Comparison of ENCODE assay signal across 7 mouse cellular contexts in the genomic region with DNA sequence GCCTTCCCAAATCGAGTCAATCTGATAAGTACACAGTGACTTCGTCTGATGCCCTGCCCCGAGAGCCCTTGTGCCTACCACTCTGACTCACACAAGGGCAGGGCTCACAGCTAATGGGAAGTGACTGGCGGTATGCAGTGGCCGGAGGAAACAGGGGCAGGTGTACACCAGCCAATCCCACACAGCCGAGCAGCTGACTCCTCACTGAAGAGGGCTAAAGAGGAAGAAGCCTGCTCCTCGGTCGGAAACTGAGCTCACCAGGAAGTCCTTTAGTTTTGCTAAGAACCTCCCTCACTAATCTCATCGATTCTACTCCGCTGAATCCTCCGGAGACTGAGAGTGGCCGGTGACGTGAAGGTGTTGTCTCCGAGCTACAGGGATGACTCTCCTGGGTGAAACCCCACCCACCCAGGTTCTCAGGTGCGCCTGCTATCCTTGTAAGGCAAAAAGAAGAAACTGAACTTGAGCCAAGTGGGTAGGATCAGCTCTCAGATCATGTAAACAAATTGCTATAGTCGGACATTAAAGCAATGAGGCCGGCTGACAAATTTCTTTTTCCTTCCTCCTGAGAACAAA. TPM values are rescaled to one million over a fixed set of nuclear protein-coding genes. Genes with fewer than 3 reads are reported as not detected.
DNase-seq lines count a peak whose midpoint lies in the region; ATAC-seq and TF ChIP-seq lines count a peak whose summit lies in the region.

No protein-coding gene starts in this region.

- no peak for TF ChIP-seq CTCF in kidney, postnatal 0 days (IDR thresholded peaks at IDR 0.05; ENCODE audit: low read depth)

- H3K9ac ChIP-seq in heart, embryonic 14.5 days (ENCODE audit: low read length) = peak overlapping the region; percentile 54
- H3K9ac ChIP-seq in kidney, postnatal 0 days (ENCODE audit: low read depth, low read length) = 0 out of 2 replicates have a peak overlapping the region, but pooled peaks have one; percentile 32

- whole genome bisulfite sequencing in heart, embryonic 14.5 days = 10% methylated on average over 17 of the region's 17 CpGs
- WGBS in kidney, postnatal 0 days = 22% methylated on average over 17 of the region's 17 CpGs

- H3K36me3 ChIP-seq in heart, embryonic 14.5 days (ENCODE audit: control insufficient read depth, insufficient read depth, low read length) = 0 out of 2 replicates have a peak, but pooled peaks cover 3% of the 10 kb centered on the region
- no peaks in the 10 kb centered on the region for H3K36me3 ChIP-seq in kidney, postnatal 0 days (ENCODE audit: insufficient read depth, low read length)

- peak overlapping the region; percentile 19 to 21 for H3K4me3 ChIP-seq in heart, embryonic 14.5 days (ENCODE audit: control insufficient read depth in 1 of 2, insufficient read depth in 1 of 2, low read depth in 1 of 2, low read length in 2 of 2)
- H3K4me3 ChIP-seq in kidney, postnatal 0 days (replicated peaks; ENCODE audit: low read depth, low read length) = peak overlapping the region; percentile 20

- peak; percentile 36; the same call in 1 of the 2 replicates for ATAC-seq in heart, embryonic 14.5 days (ENCODE audit: insufficient number of reproducible peaks, insufficient read depth, low FRiP score, low read depth)
- ATAC-seq in kidney, postnatal 0 days (replicated peaks; ENCODE audit: low FRiP score, low read depth) = no peak; the same call in 1 of the 2 replicates

- H3K27me3 ChIP-seq in heart, embryonic 14.5 days (ENCODE audit: control insufficient read depth, insufficient read depth, low read length) = no peaks in the 10 kb centered on the region
- H3K27me3 ChIP-seq in kidney, postnatal 0 days (ENCODE audit: insufficient read depth, low read length) = no peaks in the 10 kb centered on the region

- H3K4me2 ChIP-seq in heart, embryonic 14.5 days (ENCODE audit: low read length) = peak overlapping the region; percentile 61
- H3K4me2 ChIP-seq in kidney, postnatal 0 days (ENCODE audit: low read length) = peak overlapping the region; percentile 49

- H3K4me1 ChIP-seq in heart, embryonic 14.5 days (ENCODE audit: control insufficient read depth in 2 of 2, insufficient read depth in 2 of 2, low read length in 2 of 2) = peaks cover 24 to 48% of the 10 kb centered on the region in 2 experiments
- peaks cover 13% of the 10 kb centered on the region for H3K4me1 ChIP-seq in kidney, postnatal 0 days (replicated peaks; ENCODE audit: insufficient read depth, low read length)

- H3K27ac ChIP-seq in heart, embryonic 14.5 days (replicated peaks in 1 of 2; ENCODE audit: control insufficient read depth in 1 of 2, insufficient read depth in 1 of 2, low read depth in 2 of 2, low read length in 2 of 2) = peak overlapping the region; percentile 24 to 34
- peak overlapping the region; percentile 62 for H3K27ac ChIP-seq in kidney, postnatal 0 days

- DNase-seq in NIH3T3 (ENCODE audit: low read depth) = peak; percentile 79
- peak; percentile 66 for DNase-seq in c-Kit-positive CD71-negative TER-119-negative erythroid progenitor cells, embryonic 14.5 days (ENCODE audit: low read depth)
- DNase-seq in kidney, postnatal 0 days (ENCODE audit: low spot score) = peak; percentile 60
- peak; percentile 82 to 92 for DNase-seq in lung, postnatal 4 days
- DNase-seq in spleen, postnatal 36 days (ENCODE audit: low spot score in 2 of 2) = peak; percentile 78 to 80
- DNase-seq in left cerebral cortex, adult 8-10 months (ENCODE audit: low spot score in 2 of 2) = no peak

- no peaks in the 10 kb centered on the region for H3K9me3 ChIP-seq in heart, embryonic 14.5 days (ENCODE audit: control insufficient read depth, low read length)
- no peaks in the 10 kb centered on the region for H3K9me3 ChIP-seq in kidney, postnatal 0 days (replicated peaks; ENCODE audit: low read length)

RNA-seq across cellular contexts. Expression of gene Tjp2, which starts 58.2 kb away (rescaled TPM):
- 22.7 and 23.2 TPM in 2 replicates for polyA plus RNA-seq in heart, embryonic 14.5 days (2014; fragmentation: Nextera tagmentation; extraction: Ambion mirVana)
- polyA plus RNA-seq in kidney, postnatal 0 days (2015; fragmentation: Nextera tagmentation; extraction: Ambion mirVana) = 24.9 and 25.5 TPM in 2 replicates
- total RNA-seq in left cerebral cortex, adult 8-10 months (2022) = 10 to 100 TPM; 22.2 to 25.1 (median 23.3) TPM

Comparison
In these comparisons a context has a peak if more than half of its experiments do, and no peak if none do; other contexts are left out.
1. DNase-seq: peak in NIH3T3 (single experiment), c-Kit-positive CD71-negative TER-119-negative erythroid progenitor cells, embryonic 14.5 days (single experiment), kidney, postnatal 0 days (single experiment), lung, postnatal 4 days (2 of 2) and spleen, postnatal 36 days (2 of 2); none in left cerebral cortex, adult 8-10 months (0 of 2).